Comparison of ENCODE assay signal across 8 mouse cellular contexts in the genomic region with DNA sequence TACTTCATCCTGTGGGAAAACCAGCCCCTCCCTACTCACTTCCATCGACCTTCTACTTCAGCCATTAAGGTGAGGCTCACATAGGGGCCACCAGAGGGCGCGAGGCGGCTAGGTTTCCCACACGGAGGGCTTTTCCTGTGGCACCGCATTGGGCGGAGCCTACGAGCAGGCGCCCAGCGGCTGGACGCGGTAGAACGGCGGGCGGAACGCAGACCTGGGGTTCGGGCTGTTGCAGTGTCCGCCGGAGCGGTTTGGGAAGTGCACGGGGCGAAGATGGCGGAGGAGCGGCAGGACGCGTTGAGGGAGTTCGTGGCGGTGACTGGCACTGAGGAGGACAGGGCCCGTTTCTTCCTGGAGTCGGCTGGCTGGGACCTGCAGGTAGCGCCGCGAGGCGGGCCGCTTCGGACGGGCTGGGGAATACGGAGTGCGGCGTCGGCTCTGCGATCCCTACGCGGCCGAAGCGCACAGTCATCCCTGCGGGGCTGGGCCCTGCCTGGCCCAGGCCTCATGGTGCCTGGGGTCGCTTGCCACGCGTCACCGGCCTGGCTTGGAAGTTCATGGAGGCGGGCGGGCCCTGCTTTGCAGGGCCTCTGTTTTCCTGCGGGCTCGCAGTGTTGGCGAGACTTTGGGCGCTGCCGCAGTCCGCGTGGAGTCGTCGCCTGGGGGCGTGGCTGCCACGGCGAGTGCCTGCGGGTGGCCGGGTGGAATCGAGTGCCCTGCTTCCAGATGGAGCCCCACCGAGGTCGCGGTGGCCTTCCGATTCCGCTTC. TPM values are rescaled to one million over a fixed set of nuclear protein-coding genes. Genes with fewer than 3 reads are reported as not detected.
DNase-seq lines count a peak whose midpoint lies in the region; ATAC-seq and TF ChIP-seq lines count a peak whose summit lies in the region.

A gene (plus strand): TSS at position 148 of the 769 bp plus-strand sequence.

- TF ChIP-seq POLR2A in testis, adult 2 months (IDR thresholded peaks at IDR 0.05; ENCODE audit: control insufficient read depth, low read depth, low read length), result peak; percentile 89

- peak within 1 kb of the TSS; percentile 80 for H3K4me2 ChIP-seq in forebrain, embryonic 12.5 days
- H3K4me2 ChIP-seq in heart, postnatal 0 days (ENCODE audit: low read depth, low read length), result peak within 1 kb of the TSS; percentile 76
- H3K4me2 ChIP-seq in liver, embryonic 16.5 days (ENCODE audit: low read depth, low read length), result peak within 1 kb of the TSS; percentile 76
- H3K4me2 ChIP-seq in neural tube, embryonic 13.5 days, result peak within 1 kb of the TSS; percentile 86

- H3K9me3 ChIP-seq in E14TG2a.4 (ENCODE audit: low read length), result no peaks in the 10 kb centered on the region
- no peaks in the 10 kb centered on the region for H3K9me3 ChIP-seq in forebrain, embryonic 12.5 days
- H3K9me3 ChIP-seq in heart, postnatal 0 days (replicated peaks; ENCODE audit: control insufficient read depth, low read length), result no peaks in the 10 kb centered on the region
- H3K9me3 ChIP-seq in liver, embryonic 16.5 days (replicated peaks; ENCODE audit: control insufficient read depth, low read length), result no peaks in the 10 kb centered on the region
- H3K9me3 ChIP-seq in neural tube, embryonic 13.5 days, result no peaks in the 10 kb centered on the region

- ATAC-seq in forebrain, embryonic 12.5 days (ENCODE audit: low FRiP score), result peak; percentile 100
- ATAC-seq in heart, postnatal 0 days (ENCODE audit: insufficient read depth, low read depth), result peak; percentile 100
- peak; percentile 98 for ATAC-seq in liver, embryonic 16.5 days (ENCODE audit: low read depth)
- peak; percentile 100 for ATAC-seq in neural tube, embryonic 13.5 days (ENCODE audit: low read depth)

- peak within 1 kb of the TSS; percentile 99 for H3K4me3 ChIP-seq in E14TG2a.4 (replicated peaks; ENCODE audit: low read length)
- H3K4me3 ChIP-seq in forebrain, embryonic 12.5 days (replicated peaks), result peak within 1 kb of the TSS; percentile 97
- H3K4me3 ChIP-seq in heart, postnatal 0 days (ENCODE audit: low read depth, low read length), result peak within 1 kb of the TSS; percentile 75
- peak within 1 kb of the TSS; percentile 83 for H3K4me3 ChIP-seq in liver, embryonic 16.5 days (ENCODE audit: low read depth, low read length)
- H3K4me3 ChIP-seq in neural tube, embryonic 13.5 days, result peak within 1 kb of the TSS; percentile 95
- H3K4me3 ChIP-seq in testis, adult 2 months (ENCODE audit: control insufficient read depth, low read depth, low read length), result peak within 1 kb of the TSS; percentile 86

- DNase-seq in c-Kit-positive CD71-positive TER-119-positive erythroid progenitor cells, embryonic 14.5 days (ENCODE audit: low spot score), result peak; percentile 91
- peak; percentile 89 for DNase-seq in heart, postnatal 0 days (ENCODE audit: low spot score)
- DNase-seq in kidney, postnatal 4 days, result peak; percentile 98

- peaks cover 39% of the 10 kb centered on the region for H3K36me3 ChIP-seq in E14TG2a.4 (ENCODE audit: insufficient read depth, low read length)
- peaks cover 25% of the 10 kb centered on the region for H3K36me3 ChIP-seq in forebrain, embryonic 12.5 days (replicated peaks)
- peaks cover 29% of the 10 kb centered on the region for H3K36me3 ChIP-seq in heart, postnatal 0 days (replicated peaks; ENCODE audit: control insufficient read depth, insufficient read depth, low read length)
- H3K36me3 ChIP-seq in liver, embryonic 16.5 days (ENCODE audit: control insufficient read depth, insufficient read depth), result no peaks in the 10 kb centered on the region; the same call in 1 of the 2 replicates
- H3K36me3 ChIP-seq in neural tube, embryonic 13.5 days, result peaks cover 25% of the 10 kb centered on the region
- H3K36me3 ChIP-seq in testis, adult 2 months (ENCODE audit: control insufficient read depth, insufficient read depth, low read length), result no peaks in the 10 kb centered on the region; the same call in 1 of the 2 replicates

- WGBS in forebrain, embryonic 12.5 days, result under 1% methylated on average over 72 of the region's 73 CpGs
- WGBS in heart, postnatal 0 days, result under 1% methylated on average over 71 of the region's 73 CpGs
- under 1% methylated on average over 73 of the region's 73 CpGs for WGBS in liver, embryonic 16.5 days (ENCODE audit: insufficient replicate concordance)
- under 1% methylated on average over 71 of the region's 73 CpGs for WGBS in neural tube, embryonic 13.5 days

- H3K4me1 ChIP-seq in E14TG2a.4 (replicated peaks; ENCODE audit: low read depth, low read length), result peaks cover 41% of the 10 kb centered on the region
- H3K4me1 ChIP-seq in forebrain, embryonic 12.5 days, result peaks cover 21% of the 10 kb centered on the region
- peaks cover 9% of the 10 kb centered on the region for H3K4me1 ChIP-seq in heart, postnatal 0 days (ENCODE audit: control insufficient read depth, insufficient read depth)
- H3K4me1 ChIP-seq in liver, embryonic 16.5 days (ENCODE audit: control insufficient read depth, low read depth, low read length), result peaks cover 4% of the 10 kb centered on the region; the same call in 1 of the 2 replicates
- H3K4me1 ChIP-seq in neural tube, embryonic 13.5 days (replicated peaks), result peaks cover 36% of the 10 kb centered on the region
- H3K4me1 ChIP-seq in testis, adult 2 months (ENCODE audit: control insufficient read depth, insufficient read depth, low read length), result no peaks in the 10 kb centered on the region; the same call in 1 of the 2 replicates

- peak; percentile 74 for TF ChIP-seq CTCF in E14TG2a.4 (conservative IDR thresholded peaks at IDR 0.05; ENCODE audit: low read length)
- peak; percentile 96 for TF ChIP-seq CTCF in heart, postnatal 0 days (IDR thresholded peaks at IDR 0.05; ENCODE audit: low read depth)
- peak; percentile 90 for TF ChIP-seq CTCF in testis, adult 2 months (IDR thresholded peaks at IDR 0.05; ENCODE audit: control insufficient read depth, insufficient read depth, insufficient replicate concordance, low read depth, low read length)

- H3K27me3 ChIP-seq in E14TG2a.4 (ENCODE audit: insufficient read depth, low read length), result peaks cover 12% of the 10 kb centered on the region
- H3K27me3 ChIP-seq in forebrain, embryonic 12.5 days, result no peaks in the 10 kb centered on the region
- H3K27me3 ChIP-seq in heart, postnatal 0 days (ENCODE audit: control insufficient read depth, insufficient read depth, low read length), result no peaks in the 10 kb centered on the region
- H3K27me3 ChIP-seq in liver, embryonic 16.5 days (ENCODE audit: control insufficient read depth, insufficient read depth, low read depth, low read length), result no peaks in the 10 kb centered on the region
- peaks cover 10% of the 10 kb centered on the region for H3K27me3 ChIP-seq in neural tube, embryonic 13.5 days
- no peaks in the 10 kb centered on the region for H3K27me3 ChIP-seq in testis, adult 2 months (ENCODE audit: control insufficient read depth, insufficient read depth, low read length)

- peak within 1 kb of the TSS; percentile 71 for H3K27ac ChIP-seq in forebrain, embryonic 12.5 days
- H3K27ac ChIP-seq in heart, postnatal 0 days (ENCODE audit: low read depth), result peak within 1 kb of the TSS; percentile 40
- H3K27ac ChIP-seq in liver, embryonic 16.5 days (ENCODE audit: low read length), result peak within 1 kb of the TSS; percentile 38; the same call in 1 of the 2 replicates
- peak within 1 kb of the TSS; percentile 76 for H3K27ac ChIP-seq in neural tube, embryonic 13.5 days (replicated peaks)
- peak within 1 kb of the TSS; percentile 62 for H3K27ac ChIP-seq in testis, adult 2 months (ENCODE audit: control insufficient read depth, insufficient read depth, low read depth, low read length)

- peak within 1 kb of the TSS; percentile 88 for H3K9ac ChIP-seq in forebrain, embryonic 12.5 days
- H3K9ac ChIP-seq in heart, postnatal 0 days (replicated peaks; ENCODE audit: low read depth, low read length), result peak within 1 kb of the TSS; percentile 73
- peak within 1 kb of the TSS; percentile 83 for H3K9ac ChIP-seq in liver, embryonic 16.5 days (ENCODE audit: low read depth, low read length)
- H3K9ac ChIP-seq in neural tube, embryonic 13.5 days, result peak within 1 kb of the TSS; percentile 93

- TF ChIP-seq EP300 in heart, postnatal 0 days (IDR thresholded peaks at IDR 0.05; ENCODE audit: low read depth), result no peak

RNA-seq across cellular contexts. Expression of the gene that starts here (rescaled TPM):
- polyA plus RNA-seq in forebrain, embryonic 12.5 days (2016; fragmentation: Nextera tagmentation; extraction: Ambion mirVana), result 262 and 279 TPM in 2 replicates
- 37.7 and 41.7 TPM in 2 replicates for total RNA-seq in heart, postnatal 0 days (2014; rRNA removed; ENCODE audit: low replicate concordance)
- polyA plus RNA-seq in heart, postnatal 0 days (2015; fragmentation: Nextera tagmentation; extraction: Ambion mirVana), result 115 and 117 TPM in 2 replicates
- 54.7 and 63.0 TPM in 2 replicates for polyA plus RNA-seq in liver, embryonic 16.5 days (2015; fragmentation: Nextera tagmentation; extraction: Ambion mirVana)
- polyA plus RNA-seq in neural tube, embryonic 13.5 days (2015; fragmentation: Nextera tagmentation; extraction: Ambion mirVana), result 258 and 272 TPM in 2 replicates
- 27.3 and 27.7 TPM in 2 replicates for polyA plus RNA-seq in testis, adult 2 months (2012; rRNA removed)

Comparison
In these comparisons a context has a peak if more than half of its experiments do, and no peak if none do; other contexts are left out.
1. Peak in every context shown above with its lines: DNase-seq, ATAC-seq, H3K4me3 ChIP-seq and H3K27ac ChIP-seq.